Mouse (Mus musculus) B cell, adult (primary cell): ENCODE data around the gene Gm7861. TPM values are rescaled to one million over a fixed set of nuclear protein-coding genes. Genes with fewer than 3 reads are reported as not detected.

Source experiments
- total RNA-seq: library from RNA; stranded (reverse); gene quantifications from 4 replicates; pipeline ENCODE4 v1.2.4, GENCODE M21; 2023; ENCODE audit not compliant: inconsistent age

Gene Gm7861
- total RNA-seq: not detected in 4 replicates

GRCm38 (mm10) chr8:21594408-21594807 lies at the start of gene Gm7861:
Gene Gm7861, minus strand, starts transcription at chr8:21594508.

GRCm38 (mm10) chr8:21617883-21618282 lies 23.6 kb upstream of the Gm7861 start, which contains the start of gene Defa26:
Gene Defa26, plus strand, starts transcription at chr8:21618183.

DNA sequence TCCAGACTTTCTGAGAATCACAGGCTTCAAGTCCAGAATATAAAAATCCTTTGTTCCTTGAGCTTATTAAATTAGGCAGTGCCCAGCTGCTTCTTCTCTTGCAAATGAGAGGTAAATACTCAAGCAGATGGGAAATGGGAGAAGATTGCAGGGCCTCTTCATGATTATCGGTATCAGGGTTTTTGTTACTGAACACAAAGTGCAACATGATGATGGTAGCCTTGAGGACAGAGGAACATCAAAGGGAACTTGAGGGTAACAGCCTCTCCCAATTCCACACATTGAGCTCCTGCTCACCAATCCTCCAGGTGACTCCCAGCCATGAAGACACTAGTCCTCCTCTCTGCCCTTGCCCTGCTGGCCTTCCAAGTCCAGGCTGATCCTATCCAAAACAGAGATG lies 11.6 kb downstream of the Gm7861 start, which contains the start of gene Defa28:
Gene Defa28, plus strand, starts transcription at position 301 of the 400 bp plus-strand sequence.

DNA sequence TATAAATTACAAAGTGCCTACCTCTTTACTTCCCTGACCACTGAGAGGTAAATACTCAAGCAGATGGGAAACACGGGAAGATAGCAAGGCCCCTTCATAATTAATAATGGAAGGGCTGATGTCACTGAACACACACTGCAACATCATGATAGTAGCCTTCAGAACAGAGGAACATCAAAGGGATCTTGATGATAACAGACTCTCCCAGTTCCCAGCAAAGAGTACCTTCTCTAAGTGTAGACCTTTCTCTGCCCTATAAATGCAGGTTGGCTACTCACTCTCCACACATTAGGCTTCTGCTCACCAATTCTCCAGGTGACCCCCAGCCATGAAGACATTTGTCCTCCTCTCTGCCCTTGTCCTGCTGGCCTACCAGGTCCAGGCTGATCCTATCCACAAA lies 29.2 kb downstream of the Gm7861 start, which contains the start of gene Defa37:
Gene Defa37, plus strand, starts transcription at position 301 of the 400 bp plus-strand sequence.

Other genes starting within 250 kb of the Gm7861 start
- gene Defa2, start 216.0 kb downstream of the Gm7861 start, total RNA-seq: not detected in 4 replicates
- not detected in 4 replicates for gene Defa33, start 202.7 kb downstream of the Gm7861 start, total RNA-seq
- gene Defa36, start 167.1 kb downstream of the Gm7861 start, total RNA-seq: not detected in 4 replicates
- not detected in 4 replicates for gene Gm7849, start 137.9 kb downstream of the Gm7861 start, total RNA-seq
- gene Defa20, start 85.2 kb downstream of the Gm7861 start, total RNA-seq: not detected in 4 replicates
- not detected in 4 replicates for gene Defa32, start 65.5 kb downstream of the Gm7861 start, total RNA-seq
- gene Defa37, start 29.1 kb downstream of the Gm7861 start, total RNA-seq: not detected in 4 replicates
- not detected in 4 replicates for gene Defa28, start 11.5 kb downstream of the Gm7861 start, total RNA-seq
- not detected in 4 replicates for gene Defa26, start 23.7 kb upstream of the Gm7861 start, total RNA-seq
- gene Defa17, start 61.3 kb upstream of the Gm7861 start, total RNA-seq: not detected in 4 replicates
- gene Defa34, start 71.3 kb upstream of the Gm7861 start, total RNA-seq: not detected in 4 replicates
- gene AY761184, start 109.1 kb upstream of the Gm7861 start, total RNA-seq: not detected in 4 replicates
- gene Defa24, start 140.0 kb upstream of the Gm7861 start, total RNA-seq: not detected in 4 replicates
- gene Defb50, start 229.0 kb upstream of the Gm7861 start, total RNA-seq: not detected in 4 replicates
- not detected in 4 replicates for gene Defb2, start 245.4 kb upstream of the Gm7861 start, total RNA-seq